Mouse (Mus musculus) G1E (cell line): ENCODE measurements around the gene Srebf1.
A peak's percentile ranks its signal among the peaks of the same experiment; 100 is the strongest.

Experiments used
- CTCF ChIP-seq: IDR thresholded peaks from 2 replicates; pipeline ENCODE4 v1.5.1; 2012; ENCODE audit warnings: low read depth, low read length, inconsistent platforms, mixed read lengths
- GATA1 ChIP-seq: IDR thresholded peaks from 2 replicates; pipeline ENCODE4 v1.6.1; 2012; ENCODE audit warnings: borderline replicate concordance, low read length, inconsistent platforms, mixed read lengths
- TAL1 ChIP-seq: conservative IDR thresholded peaks from 2 replicates; pipeline ENCODE4 v1.6.1; 2012; ENCODE audit warnings: low read depth, low read length, inconsistent platforms, mixed read lengths

GRCm38 (mm10) chr11:60199702-60200184 lies 22.6 kb downstream of the Srebf1 start:
- peak; percentile 98 for TF ChIP-seq CTCF
- TF ChIP-seq GATA1: no peak
- TF ChIP-seq TAL1: no peak
